Mouse (Mus musculus) gastrocnemius, postnatal 14 days (tissue): ENCODE measurements around the gene Lrmda. TPM values are rescaled to one million over a fixed set of nuclear protein-coding genes. Genes with fewer than 3 reads are reported as not detected.

Experiments used
- DNase-seq: peaks from one replicate; pipeline ENCODE4 v3.0.0; 2021; ENCODE audit warnings: mixed read lengths
- intact Hi-C: fragments of 180-260 bp; cut with DNase I; formaldehyde crosslinking; loops from one replicate; pipeline ENCODE4 v1.15.1; 2025; ENCODE audit warnings: low total_unique reads
- total RNA-seq, 2 experiments: library from RNA; stranded (reverse); gene quantifications; 2 replicates each; pipeline ENCODE4 v1.2.3; 2021

The Lrmda gene
- total RNA-seq, 2 experiments from 2014 or later, result 1.6 to 1.7 TPM

DNA sequence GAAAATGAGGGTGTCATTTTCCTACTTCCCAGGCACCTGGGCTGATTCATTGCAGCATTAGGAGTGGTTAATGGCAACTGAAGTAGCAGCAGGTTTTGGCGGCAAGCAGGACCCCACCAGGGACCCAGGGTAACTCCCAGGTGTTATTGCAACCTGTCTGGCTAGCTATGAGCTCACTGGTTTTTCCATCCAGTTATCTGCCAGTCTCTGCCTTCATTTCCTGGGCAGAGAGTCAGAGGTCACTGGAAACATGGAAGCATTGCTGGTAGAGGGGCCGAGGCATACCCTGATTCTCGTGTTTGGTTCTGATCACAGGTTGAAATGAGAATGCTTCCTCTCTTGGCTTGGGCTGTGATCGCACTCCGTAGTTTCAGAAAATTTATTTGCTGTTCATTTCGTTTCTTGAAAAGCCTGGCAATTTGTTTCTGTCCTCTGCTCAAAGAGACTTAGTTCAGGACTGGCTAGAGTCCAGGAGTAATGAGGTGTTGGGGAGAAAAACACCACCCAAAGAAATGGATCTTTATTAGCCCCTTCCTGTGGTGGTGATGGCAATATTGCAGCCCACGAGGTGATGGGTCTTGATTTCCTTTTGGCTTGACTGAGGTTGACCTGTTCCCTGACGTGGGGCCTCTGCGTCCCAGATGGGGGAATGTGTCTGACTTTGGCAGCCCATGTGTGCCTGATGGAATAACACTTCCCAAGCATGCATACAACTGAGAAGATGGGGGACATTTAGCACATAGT is 688.6 kb downstream of the Lrmda start:
- intact Hi-C loops, result no loop called here
- DNase-seq, result no peak

DNA sequence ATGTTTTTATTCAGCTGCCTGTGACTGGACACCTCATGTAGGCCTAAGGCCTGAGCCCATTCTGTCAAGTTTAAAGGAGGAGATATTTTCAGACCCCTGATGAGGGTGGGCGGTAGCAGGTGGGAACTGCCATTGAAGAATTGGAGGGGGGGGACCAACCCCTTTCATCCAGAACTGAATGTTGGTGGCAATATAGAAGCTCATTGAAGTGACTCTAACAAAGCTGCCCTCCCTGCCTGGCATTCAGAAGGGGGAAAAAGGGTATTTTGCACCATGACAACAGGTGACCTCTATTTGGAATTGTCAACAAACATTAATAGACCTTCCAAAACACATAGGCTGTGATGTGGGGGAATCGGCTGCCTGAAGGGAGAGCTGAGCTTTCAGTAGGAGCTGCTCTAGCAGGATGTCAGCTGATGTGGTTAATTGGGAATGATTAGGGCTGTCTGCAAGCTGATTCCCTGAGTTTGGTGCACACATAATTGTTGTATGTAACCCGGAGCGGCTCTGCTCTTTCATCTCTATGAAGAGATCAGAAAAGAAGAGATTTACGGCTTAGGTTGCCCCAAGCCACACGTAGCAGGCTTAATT is 690.7 kb downstream of the Lrmda start:
- intact Hi-C loops, result no loop called here

DNA sequence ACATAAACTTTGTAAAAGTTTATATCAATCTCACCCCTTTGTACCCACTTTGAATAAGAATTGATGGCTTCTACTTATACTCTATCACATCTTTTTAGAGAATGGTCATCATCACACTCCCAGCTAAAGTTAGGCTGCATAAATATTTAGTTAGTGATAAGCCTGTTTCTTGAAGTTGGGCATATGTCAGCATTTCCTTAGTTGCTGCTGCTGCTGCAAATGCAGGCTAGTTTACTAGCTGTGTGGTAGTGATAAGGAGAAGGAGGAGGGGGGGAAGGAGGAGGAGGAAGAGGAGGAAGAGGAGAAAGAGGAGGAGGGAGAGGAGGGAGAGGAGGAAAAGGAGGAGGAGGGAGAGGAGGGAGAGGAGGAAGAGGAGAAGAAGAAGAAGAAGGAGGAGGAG is 692.9 kb downstream of the Lrmda start:
- no peak for DNase-seq
- intact Hi-C loops, result no loop called here

More for the DNA sequence above, 690.7 kb downstream of the Lrmda start:
- no peak for DNase-seq

DNA sequence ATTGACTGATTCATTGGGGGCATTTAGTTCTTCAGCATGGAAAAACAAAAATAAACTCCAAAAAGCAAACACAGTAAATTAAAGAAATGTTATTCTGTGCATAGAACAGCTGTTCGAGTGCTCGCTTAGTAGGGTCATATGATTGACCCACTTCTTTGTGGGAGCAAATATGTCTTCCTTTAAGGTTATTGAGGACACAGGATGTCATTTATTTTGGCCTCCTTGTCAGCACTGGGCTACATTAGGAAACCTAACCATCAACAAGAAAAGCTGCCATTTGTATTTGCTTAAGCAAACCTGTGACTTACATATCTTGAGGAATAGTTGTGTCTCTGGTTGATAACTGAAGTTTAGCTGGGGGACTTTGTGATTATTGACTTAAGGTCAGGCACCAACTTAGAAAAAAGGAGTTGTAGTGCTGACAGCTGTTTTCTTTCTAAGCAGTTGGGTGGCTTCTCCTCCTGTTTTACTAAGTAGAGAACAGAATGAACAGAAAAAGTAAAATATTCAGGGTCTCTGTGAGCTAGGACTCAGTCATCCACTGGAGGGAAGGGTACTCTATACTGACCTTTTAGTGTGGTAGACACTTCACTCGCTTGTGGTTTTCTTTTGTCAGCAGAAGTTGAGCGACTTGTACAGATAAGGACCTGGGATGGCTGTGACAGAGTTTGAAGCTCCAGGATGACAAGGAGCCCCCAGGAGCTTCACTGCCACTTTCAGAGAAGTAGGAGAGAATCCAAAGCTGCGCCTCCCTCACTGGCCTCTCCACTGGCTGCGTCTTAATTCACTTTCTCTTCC is 696.3 kb downstream of the Lrmda start:
- intact Hi-C loops, result no loop called here
- no peak for DNase-seq

- no peak for DNase-seq
- intact Hi-C loops, result no loop called here
Observed at GRCm38 (mm10) chr14:22719968-22720367, 700.5 kb downstream of the Lrmda start.

GRCm38 (mm10) chr14:22721845-22722244 is 702.3 kb downstream of the Lrmda start:
- DNase-seq, result no peak
- intact Hi-C loops, result no loop called here

DNA sequence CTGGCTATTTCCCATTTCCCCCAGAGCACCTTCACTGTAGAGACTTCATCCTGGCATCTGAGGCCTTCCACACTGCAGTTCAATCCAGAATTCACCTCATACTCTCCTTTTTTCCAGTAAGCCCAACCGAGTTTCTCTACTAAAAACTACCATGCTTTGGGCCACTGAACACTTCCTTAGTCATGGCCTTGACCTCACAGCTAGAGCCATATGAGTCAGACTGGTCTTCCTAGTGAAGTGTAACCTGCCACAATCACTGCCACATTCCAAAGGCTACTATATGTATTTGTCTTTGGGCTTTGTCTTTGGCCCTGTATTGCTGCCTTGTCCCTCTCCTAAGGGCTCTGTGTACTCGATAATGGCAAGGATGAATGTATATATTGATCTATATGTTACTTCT is 708.0 kb downstream of the Lrmda start:
- intact Hi-C loops, result no loop called here
- no peak for DNase-seq

DNA sequence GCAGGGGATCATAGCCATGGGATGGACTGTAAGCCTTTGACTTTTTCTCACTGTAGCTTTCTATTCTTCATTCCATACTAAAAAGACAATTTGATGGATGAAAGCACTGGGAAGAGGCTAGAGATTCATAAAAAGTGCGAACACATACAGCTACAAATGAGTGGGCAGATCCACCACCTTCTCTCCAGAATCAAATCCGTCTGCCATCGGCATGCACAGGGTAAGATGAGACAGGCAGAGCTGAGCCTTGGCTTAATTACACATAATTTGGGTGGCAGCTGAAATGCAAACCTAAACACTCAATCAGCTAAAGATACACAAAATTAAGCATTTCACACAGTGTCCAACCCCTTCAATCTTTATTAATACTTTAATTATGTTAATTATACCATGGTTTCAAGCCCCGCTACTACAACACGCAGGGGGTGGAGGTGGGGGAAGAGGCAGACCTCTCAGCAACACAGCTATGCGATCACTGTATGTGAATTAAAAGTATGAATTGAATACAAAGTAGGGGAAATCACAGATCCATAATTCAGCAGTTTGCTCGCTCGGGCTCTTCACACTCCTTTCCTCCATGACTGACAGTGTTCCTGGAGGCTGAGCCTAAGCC is 709.2 kb downstream of the Lrmda start:
- intact Hi-C loops, result no loop called here
- DNase-seq, result no peak

GRCm38 (mm10) chr14:22738603-22739002 is 719.1 kb downstream of the Lrmda start:
- intact Hi-C loops, result no loop called here
- no peak for DNase-seq

DNA sequence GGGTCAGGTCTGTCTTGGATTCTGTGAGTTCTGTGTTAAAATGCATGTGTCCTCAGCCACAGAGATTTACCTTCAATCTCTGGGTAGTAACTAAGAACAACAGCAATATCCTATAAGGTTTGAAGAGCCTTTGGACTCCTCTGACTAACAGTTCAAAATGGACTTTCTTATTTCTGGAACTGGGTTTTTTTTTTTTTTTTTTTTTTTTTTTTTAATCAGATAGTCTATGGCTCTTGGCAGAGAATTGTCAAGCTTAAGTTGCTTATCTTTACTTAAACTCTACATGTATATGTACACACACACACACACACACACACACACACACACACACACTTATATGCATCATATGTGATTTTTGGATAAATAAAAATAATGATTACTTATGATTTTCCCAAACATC is 723.0 kb downstream of the Lrmda start:
- intact Hi-C loops, result no loop called here
- DNase-seq, result no peak

GRCm38 (mm10) chr14:22743264-22743663 is 723.8 kb downstream of the Lrmda start:
- DNase-seq, result no peak
- intact Hi-C loops, result no loop called here

DNA sequence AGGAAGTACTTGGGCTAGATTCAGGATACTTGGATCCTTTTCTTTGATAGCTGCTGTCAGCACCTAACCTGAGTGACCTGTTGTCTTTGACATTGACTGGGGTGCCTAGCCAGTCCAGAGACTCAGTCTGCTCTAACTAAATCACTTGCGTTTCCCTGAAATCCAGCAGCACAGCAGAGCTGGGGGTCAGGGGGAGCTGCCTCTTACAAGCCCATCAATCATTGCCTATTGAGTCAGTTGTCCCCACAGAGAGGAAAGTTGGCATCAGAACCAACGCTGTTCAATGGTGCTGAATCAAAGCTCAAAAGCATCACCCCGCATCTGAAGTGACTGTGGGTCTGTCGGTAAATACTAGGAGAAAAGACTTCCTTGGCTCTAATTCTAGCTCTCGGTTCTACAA is 725.2 kb downstream of the Lrmda start:
- DNase-seq, result no peak
- intact Hi-C loops, result no loop called here

GRCm38 (mm10) chr14:22745263-22745881 is 725.9 kb downstream of the Lrmda start:
- no peak for DNase-seq
- intact Hi-C loops, result no loop called here

GRCm38 (mm10) chr14:22745882-22746480 is 726.5 kb downstream of the Lrmda start:
- intact Hi-C loops, result no loop called here
- no peak for DNase-seq

DNA sequence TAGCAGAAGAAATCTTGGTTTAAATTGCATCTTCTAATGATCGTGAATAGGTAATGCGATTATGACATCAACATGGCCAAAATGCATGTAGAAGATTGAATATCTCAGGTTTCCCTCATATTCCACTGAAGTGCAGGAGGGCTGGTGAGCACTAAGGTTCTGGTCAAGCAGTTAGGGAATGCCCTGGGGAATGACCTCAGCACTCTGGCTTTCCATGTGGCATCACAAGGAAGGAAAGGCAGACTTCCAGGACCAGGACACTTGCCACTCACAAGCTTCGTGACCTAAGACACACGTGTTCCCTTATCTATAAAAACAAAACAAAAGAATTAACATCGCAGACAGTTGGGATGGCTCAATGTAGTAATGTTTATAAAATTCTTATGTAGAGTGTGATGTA is 728.3 kb downstream of the Lrmda start:
- no peak for DNase-seq
- intact Hi-C loops, result no loop called here

GRCm38 (mm10) chr14:22750409-22750808 is 730.9 kb downstream of the Lrmda start:
- DNase-seq, result no peak
- intact Hi-C loops, result no loop called here

DNA sequence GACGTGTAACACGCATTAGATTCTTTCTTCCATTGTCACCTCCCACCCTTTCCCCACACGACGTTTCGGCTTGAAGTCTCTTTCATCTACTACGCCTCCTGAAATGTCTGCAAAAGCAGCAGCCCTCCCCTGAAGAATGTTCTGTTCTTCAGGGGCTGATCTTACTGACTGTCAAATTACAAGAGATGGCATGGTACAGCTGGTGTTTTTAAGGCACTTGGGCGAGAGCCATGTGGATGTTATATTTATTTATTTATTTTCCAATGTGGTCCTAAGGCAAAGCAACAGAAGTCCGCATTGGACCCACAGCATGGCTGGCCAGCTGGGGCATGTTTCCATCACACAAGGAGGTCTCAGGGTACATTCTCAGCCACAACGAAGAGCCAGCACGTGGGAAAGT is 731.8 kb downstream of the Lrmda start:
- intact Hi-C loops, result no loop called here

DNA sequence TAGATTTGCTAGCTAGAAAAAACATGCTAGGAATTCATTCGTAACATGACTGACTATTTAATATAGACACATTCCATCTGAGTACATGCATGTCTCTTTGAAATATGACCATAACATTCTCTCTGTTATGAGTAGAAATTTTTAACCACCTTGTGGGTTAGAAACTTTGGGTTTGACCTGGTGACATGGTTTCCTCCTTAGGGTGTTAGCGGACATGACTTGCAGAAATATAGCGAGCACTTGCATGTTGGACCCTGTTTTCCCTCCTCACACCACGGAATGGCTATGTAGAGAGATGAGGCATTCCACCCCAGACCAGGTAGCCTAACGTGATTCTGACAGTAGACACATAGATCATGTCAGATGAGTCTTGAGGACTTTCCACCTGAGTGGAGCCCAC is 735.1 kb downstream of the Lrmda start:
- intact Hi-C loops, result no loop called here
- DNase-seq, result no peak

More for the DNA sequence above, 731.8 kb downstream of the Lrmda start:
- no peak for DNase-seq

- intact Hi-C loops, result no loop called here
- DNase-seq, result no peak
Observed at GRCm38 (mm10) chr14:22757493-22757892, 738.0 kb downstream of the Lrmda start.
